Mouse (Mus musculus): ENCODE data around the gene Hoxd8. TPM values are rescaled to one million over a fixed set of nuclear protein-coding genes. Genes with fewer than 3 reads are reported as not detected.

Gene Hoxd8
- total RNA-seq, 2 experiments from 2014 or later = not detected

DNA sequence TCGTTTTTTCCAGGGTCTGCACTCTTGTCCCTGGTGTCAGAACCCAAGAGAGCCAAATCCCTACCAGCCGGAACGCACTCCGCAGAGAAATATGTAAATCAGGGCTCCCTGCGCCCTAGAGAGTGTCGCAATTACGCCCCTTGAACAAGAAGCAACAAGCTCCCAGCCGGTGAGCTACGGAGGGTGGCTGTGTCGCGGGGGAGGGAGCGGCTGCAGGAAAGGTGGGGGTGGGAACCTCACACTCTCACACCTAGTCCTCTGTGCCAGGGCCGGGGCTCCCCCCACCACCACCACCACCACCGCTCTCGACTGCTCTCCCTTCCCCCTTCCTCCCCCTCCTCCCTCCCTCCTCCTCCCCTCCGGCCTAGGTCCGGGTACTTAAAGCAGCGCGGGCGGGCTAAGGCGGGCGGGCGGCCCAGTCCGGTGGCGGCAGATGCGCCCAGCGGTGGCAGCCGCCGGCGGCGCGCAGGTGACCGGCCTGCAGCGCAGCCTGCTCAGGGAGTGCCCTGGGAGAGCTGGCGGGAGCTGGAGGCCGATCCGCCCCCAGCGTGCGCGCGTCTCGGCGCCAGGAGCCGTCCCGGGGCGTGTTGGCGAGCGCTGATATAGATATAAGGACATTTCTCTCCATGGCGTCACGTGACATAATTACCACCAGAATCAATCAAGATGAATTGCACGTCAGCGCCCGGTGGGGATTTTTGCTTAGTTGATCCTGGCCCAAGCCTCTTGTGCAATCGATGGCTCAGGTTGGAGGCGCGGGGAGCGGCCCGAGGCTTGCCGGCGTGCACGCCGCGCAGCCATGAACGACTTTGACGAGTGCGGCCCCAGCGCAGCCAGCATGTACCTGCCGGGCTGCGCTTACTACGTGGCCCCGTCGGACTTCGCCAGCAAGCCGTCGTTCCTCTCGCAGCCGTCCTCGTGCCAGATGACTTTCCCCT is 22.6 kb upstream of the Hoxd8 start:
- DNase-seq (ENCODE audit: low spot score in 2 of 2) = no peak
- intact Hi-C loops (cut with DNase I) = no loop called here

DNA sequence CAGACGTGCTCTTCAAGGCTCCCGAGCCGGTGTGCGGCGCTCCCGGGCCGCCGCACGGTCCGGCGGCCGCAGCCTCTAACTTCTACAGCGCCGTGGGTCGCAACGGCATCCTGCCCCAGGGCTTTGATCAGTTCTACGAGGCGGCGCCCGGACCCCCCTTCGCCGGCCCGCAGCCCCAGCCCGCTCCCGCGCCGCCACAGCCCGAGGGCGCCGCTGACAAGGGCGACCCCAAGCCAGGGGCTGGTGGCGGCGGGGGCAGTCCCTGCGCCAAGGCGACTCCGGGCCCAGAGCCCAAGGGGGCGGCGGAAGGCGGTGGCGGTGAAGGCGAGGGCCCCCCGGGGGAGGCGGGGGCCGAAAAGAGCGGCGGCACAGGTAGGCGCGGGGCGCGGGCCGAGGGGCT is 21.6 kb upstream of the Hoxd8 start:
- intact Hi-C loops (cut with DNase I) = no loop called here
- DNase-seq (ENCODE audit: low spot score in 2 of 2) = no peak

GRCm38 (mm10) chr2:74683471-74683951 is 20.9 kb upstream of the Hoxd8 start:
- intact Hi-C loops (cut with DNase I) = no loop called here
- no peak for DNase-seq (ENCODE audit: low spot score in 2 of 2)

DNA sequence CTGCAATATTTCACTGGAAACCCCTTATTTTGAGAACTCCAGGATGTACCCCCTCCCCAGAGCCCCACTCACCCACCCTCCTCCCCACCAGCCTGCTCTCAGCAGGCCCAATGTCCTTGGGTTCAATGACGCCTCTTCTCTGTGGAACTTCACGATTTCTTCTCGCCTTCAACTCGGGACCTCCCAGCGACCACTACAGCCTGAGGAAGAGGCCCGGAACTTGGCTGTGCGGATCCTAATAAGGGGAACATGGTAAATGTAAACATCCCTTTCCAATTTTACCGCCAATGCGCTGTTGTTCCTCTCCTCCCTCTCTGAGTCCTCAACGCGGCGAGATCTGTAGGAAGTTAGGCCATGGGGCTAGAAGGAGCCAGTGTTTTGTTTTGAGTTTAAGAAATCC is 20.3 kb upstream of the Hoxd8 start:
- no peak for DNase-seq (ENCODE audit: low spot score in 2 of 2)
- intact Hi-C loops (cut with DNase I) = no loop called here

GRCm38 (mm10) chr2:74685059-74685603 is 19.3 kb upstream of the Hoxd8 start:
- no peak for DNase-seq (ENCODE audit: low spot score in 2 of 2)
- intact Hi-C loops (cut with DNase I) = no loop called here

GRCm38 (mm10) chr2:74686301-74686987 is 18.0 kb upstream of the Hoxd8 start:
- DNase-seq (ENCODE audit: low spot score in 2 of 2) = peak; percentile 41 to 63
- intact Hi-C loops (cut with DNase I) = no loop called here

GRCm38 (mm10) chr2:74686988-74687697 is 17.3 kb upstream of the Hoxd8 start:
- no peak for DNase-seq (ENCODE audit: low spot score in 2 of 2)
- intact Hi-C loops (cut with DNase I) = no loop called here

DNA sequence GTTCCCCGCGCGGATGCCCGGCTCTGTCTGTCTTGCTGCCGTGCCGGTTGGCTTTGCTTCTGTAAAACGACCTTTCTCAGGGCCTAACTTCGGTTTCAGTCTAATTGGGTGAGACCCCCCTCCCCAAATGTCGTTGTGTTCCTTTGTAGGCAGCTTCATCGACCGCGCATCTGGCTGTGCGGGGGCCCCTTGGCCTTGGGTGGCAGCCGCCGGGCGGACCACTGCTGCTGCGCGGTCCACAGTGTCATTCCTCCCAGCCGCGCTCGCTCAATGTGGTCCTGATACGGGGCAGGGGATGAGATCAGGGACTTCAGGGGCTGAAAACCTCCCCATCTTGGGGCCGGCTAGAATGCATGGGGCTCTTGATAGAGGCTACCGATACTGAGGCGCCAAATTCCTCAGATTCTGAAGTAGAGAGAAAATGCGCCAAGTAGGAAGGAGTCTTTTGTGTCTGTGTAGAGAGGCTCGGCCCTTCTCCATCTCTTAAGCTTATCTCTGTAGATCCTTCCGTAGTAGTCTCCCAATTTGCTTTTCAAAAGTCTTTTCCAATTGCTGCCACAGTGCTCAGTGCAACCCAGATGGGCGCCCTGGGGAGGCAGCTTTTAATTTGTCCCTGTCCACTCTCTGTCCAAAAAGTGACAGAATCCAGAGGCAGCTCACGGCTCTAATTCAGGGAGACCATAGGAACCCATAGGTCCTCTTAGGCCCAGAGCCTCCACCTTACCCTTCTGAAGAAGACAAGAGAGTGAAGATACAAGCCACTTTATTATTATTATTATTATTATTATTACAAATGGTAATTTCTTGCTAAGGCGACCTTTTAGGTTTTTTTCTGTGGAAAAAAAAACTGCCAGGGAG is 16.5 kb upstream of the Hoxd8 start:
- intact Hi-C loops (cut with DNase I) = no loop called here
- DNase-seq (ENCODE audit: low spot score in 2 of 2) = no peak

DNA sequence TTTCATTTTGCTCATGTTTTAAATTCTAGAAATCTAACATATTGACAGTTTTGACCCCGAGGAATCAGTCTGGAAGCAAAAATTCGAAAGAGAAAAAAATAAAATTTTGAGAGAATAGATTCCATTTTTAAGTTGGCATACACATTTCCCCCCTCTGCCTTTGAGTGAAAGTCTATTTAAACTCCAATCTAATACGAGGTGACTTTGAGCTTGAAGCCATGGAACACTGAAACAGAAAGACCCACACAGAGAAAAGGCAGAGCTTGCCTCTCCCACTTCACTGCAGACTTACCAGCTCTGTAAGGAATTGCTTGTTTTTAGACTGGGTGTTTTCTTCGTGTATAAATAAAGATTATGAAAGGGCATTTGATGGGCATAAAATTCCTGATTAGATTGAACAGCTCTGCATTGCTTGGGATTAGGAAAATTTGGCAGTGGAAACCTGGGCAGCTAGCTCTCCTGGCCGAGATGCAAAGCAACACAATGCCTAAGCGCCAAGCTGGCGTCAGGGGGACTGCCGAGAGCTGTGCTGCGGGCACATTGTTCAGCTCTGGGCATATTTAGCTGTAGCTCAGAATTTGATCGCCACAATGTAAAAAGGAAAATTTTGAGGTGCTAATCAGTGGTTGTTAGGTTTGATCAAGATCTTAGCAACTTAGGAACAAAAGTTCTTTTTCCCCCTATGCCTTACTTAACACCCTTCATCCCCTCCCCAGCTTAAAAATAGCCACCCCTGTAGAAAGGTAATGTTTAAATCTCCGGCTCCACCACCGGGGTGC is 15.4 kb upstream of the Hoxd8 start:
- intact Hi-C loops (cut with DNase I) = no loop called here
- no peak for DNase-seq (ENCODE audit: low spot score in 2 of 2)

DNA sequence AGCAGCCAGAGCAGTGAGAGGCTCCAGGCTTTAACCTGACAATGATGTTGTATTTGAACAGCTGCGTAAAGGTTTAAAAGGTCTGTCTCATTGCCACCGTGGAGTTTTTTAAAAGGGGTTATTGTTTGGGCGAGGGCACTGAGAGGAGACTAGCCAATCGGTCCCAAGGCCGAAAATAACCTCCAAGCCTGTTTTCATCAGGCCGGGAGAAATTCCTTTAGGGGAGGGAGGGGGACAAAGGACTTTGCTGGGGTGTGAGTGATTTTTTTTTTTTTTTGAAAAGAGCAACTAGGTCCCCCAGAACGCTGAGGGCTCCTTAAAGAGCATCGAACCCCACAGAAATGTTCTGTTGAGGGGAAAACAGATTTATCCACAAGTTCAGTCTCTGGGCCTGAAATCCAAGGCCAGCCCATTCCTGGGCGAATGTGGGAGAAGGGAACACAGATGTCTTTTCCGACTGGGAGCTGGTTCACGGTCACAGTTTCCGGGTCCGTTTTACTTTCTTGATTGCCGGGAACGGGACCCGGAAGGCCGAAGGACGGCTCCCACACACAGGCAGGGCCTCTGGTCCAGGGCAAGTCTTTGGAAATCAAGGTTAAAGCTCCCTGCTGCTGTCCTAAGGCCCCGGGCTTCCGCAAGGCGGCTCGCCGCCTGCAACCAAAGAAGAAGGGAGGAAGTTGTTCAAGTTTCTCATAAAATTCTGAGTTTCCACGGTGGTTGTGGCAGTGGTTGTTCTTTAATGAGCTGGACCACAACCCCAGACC is 14.7 kb upstream of the Hoxd8 start:
- no peak for DNase-seq (ENCODE audit: low spot score in 2 of 2)
- intact Hi-C loops (cut with DNase I) = no loop called here

- intact Hi-C loops (cut with DNase I) = no loop called here
- DNase-seq (ENCODE audit: low spot score in 2 of 2) = no peak
Observed at GRCm38 (mm10) chr2:74690338-74690716, 14.1 kb upstream of the Hoxd8 start.

- DNase-seq (ENCODE audit: low spot score in 2 of 2) = no peak
Observed at GRCm38 (mm10) chr2:74691022-74691951, 13.1 kb upstream of the Hoxd8 start, which contains the start of gene Hoxd10. Hoxd10 (plus strand) TSS chr2:74691924.

DNA sequence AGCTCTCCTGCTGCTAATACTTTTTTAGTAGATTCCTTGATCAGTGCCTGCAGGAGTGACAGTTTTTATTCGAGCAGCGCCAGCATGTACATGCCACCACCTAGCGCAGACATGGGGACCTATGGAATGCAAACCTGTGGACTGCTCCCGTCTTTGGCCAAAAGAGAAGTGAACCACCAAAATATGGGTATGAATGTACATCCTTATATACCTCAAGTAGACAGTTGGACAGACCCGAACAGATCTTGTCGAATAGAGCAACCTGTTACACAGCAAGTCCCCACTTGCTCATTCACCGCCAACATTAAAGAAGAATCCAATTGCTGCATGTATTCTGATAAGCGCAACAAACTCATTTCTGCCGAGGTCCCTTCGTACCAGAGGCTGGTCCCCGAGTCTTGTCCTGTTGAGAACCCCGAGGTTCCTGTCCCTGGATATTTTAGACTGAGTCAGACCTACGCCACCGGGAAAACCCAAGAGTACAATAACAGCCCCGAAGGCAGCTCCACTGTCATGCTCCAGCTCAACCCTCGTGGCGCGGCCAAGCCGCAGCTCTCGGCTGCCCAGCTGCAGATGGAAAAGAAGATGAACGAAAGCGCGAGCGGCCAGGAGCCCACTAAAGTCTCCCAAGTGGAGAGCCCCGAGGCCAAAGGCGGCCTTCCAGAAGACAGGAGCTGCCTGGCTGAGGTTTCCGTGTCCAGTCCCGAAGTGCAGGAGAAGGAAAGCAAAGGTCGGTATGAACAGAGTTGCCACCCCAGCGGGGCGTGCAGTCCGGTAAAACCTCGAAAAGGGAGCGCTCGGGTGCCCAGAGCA is 12.2 kb upstream of the Hoxd8 start:
- intact Hi-C loops (cut with DNase I) = no loop called here
- DNase-seq (ENCODE audit: low spot score in 2 of 2) = no peak

More at GRCm38 (mm10) chr2:74691022-74691951, 13.1 kb upstream of the Hoxd8 start, which contains the start of gene Hoxd10:
- intact Hi-C loops (cut with DNase I) = no loop called here

DNA sequence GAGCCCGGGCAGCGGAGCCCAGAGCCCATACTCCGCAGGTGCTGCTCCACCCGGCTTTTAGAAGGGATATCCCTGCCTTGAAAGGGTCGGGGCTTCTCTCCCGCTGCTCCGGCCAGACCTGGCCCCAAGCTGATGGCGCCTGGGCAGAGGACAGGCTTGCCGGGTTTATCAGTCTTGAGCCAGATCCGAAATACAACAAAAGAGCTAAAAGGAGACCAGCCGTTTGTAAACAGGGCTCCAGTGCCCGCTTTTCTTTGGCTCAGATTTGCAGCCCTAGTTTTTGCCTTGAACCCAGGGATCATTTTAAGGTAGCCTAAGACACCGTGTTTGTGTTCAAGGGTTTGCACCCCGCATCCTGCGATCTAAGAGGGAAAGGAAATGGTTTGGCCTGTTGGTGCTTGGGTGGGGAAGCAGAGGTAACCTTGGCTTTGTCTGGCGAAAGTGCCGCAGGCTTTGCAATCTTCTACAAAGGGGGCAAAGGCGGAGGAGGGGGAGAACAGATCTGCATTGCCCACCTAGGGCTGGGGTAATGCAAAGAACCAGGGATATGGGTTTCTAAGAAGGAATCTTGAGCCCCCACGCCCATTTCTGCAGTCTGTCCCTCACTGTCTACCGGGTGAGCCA is 11.5 kb upstream of the Hoxd8 start:
- DNase-seq (ENCODE audit: low spot score in 2 of 2) = no peak
- intact Hi-C loops (cut with DNase I) = no loop called here

DNA sequence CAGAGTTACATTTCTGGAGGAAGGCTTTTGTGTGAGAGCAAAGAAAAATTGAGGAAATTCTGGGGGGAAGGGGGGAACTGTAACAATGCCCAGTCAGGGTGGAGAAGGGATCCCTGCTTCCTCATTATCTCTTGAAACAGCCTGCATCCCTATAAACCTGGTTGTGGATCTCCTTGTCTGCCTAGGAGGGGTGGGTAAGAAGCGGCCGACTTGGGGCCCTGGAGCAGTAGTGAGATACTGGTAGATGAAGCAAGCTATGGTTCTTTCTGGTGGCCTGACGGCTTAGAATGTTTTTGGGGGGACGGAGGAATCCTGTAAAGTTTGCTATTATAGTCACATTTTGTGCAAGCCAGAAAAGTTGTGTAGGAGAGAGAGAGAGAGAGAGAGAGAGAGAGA is 11.0 kb upstream of the Hoxd8 start:
- intact Hi-C loops (cut with DNase I) = no loop called here
- no peak for DNase-seq (ENCODE audit: low spot score in 2 of 2)

Measured in left cerebral cortex, postnatal 14 days (tissue).